ENCODE assay signal across 8 mouse cellular contexts in genomic region chr6:108185685-108186009, GRCm38 (mm10). TPM values are rescaled to one million over a fixed set of nuclear protein-coding genes. Genes with fewer than 3 reads are reported as not detected.
A peak's percentile ranks its signal among the peaks of the same experiment; 100 is the strongest.
DNase-seq lines count a peak whose midpoint lies in the region; ATAC-seq and TF ChIP-seq lines count a peak whose summit lies in the region.

No protein-coding gene starts in this region.

- H3K9me3 ChIP-seq in lung, embryonic 14.5 days (ENCODE audit: low read depth, low read length) = no peaks in the 10 kb centered on the region
- no peaks in the 10 kb centered on the region for H3K9me3 ChIP-seq in limb, embryonic 12.5 days
- no peaks in the 10 kb centered on the region for H3K9me3 ChIP-seq in neural tube, embryonic 15.5 days (replicated peaks)

- no peaks in the 10 kb centered on the region for H3K27me3 ChIP-seq in lung, embryonic 14.5 days (ENCODE audit: insufficient read depth, low read length)
- no peaks in the 10 kb centered on the region for H3K27me3 ChIP-seq in limb, embryonic 12.5 days
- no peaks in the 10 kb centered on the region for H3K27me3 ChIP-seq in neural tube, embryonic 15.5 days (replicated peaks)

- no peak for DNase-seq in lung, embryonic 14.5 days
- no peak for DNase-seq in lung, adult 18-20 months
- DNase-seq in frontal cortex, postnatal 14 days (ENCODE audit: low spot score in 2 of 2) = no peak
- no peak for DNase-seq in embryo, embryonic 9.5 days (ENCODE audit: extremely low spot score)
- no peak for DNase-seq in adrenal gland, postnatal 4 days (ENCODE audit: low spot score in 2 of 2)

- no peaks in the 10 kb centered on the region for H3K36me3 ChIP-seq in lung, embryonic 14.5 days (ENCODE audit: insufficient read depth)
- no peaks in the 10 kb centered on the region for H3K36me3 ChIP-seq in limb, embryonic 12.5 days
- H3K36me3 ChIP-seq in neural tube, embryonic 15.5 days = no peaks in the 10 kb centered on the region

- no peak for ATAC-seq in lung, embryonic 14.5 days (ENCODE audit: insufficient read depth)
- ATAC-seq in erythroid progenitor cell, adult 5-6 weeks (replicated peaks; ENCODE audit: low FRiP score, poor library complexity, severe bottlenecking) = peak; percentile 26
- ATAC-seq in limb, embryonic 12.5 days (ENCODE audit: insufficient number of reproducible peaks, insufficient read depth, low FRiP score, low TSS enrichment, low read depth) = no peak; the same call in none of the 2 replicates
- no peak; the same call in 1 of the 2 replicates for ATAC-seq in neural tube, embryonic 15.5 days (ENCODE audit: low FRiP score)

- peak overlapping the region; percentile 87 for H3K4me3 ChIP-seq in lung, embryonic 14.5 days (ENCODE audit: low read depth, low read length)
- peak overlapping the region; percentile 87 for H3K4me3 ChIP-seq in limb, embryonic 12.5 days (replicated peaks)
- H3K4me3 ChIP-seq in neural tube, embryonic 15.5 days (replicated peaks) = peak overlapping the region; percentile 90

- H3K27ac ChIP-seq in lung, embryonic 14.5 days (ENCODE audit: low read depth) = no peak overlapping the region
- H3K27ac ChIP-seq in limb, embryonic 12.5 days = no peak overlapping the region
- no peak overlapping the region for H3K27ac ChIP-seq in neural tube, embryonic 15.5 days (replicated peaks)

- no peak for TF ChIP-seq CTCF in lung, embryonic 14.5 days (IDR thresholded peaks at IDR 0.05; ENCODE audit: low read depth)

- peak overlapping the region; percentile 66 for H3K9ac ChIP-seq in lung, embryonic 14.5 days
- no peak overlapping the region for H3K9ac ChIP-seq in limb, embryonic 12.5 days (replicated peaks)
- H3K9ac ChIP-seq in neural tube, embryonic 15.5 days (replicated peaks) = peak overlapping the region; percentile 67

- peak overlapping the region; percentile 85 for H3K4me2 ChIP-seq in lung, embryonic 14.5 days
- peak overlapping the region; percentile 92 for H3K4me2 ChIP-seq in limb, embryonic 12.5 days
- H3K4me2 ChIP-seq in neural tube, embryonic 15.5 days = peak overlapping the region; percentile 92

- H3K4me1 ChIP-seq in lung, embryonic 14.5 days (ENCODE audit: insufficient read depth) = 0 out of 2 replicates have a peak, but pooled peaks cover 4% of the 10 kb centered on the region
- H3K4me1 ChIP-seq in limb, embryonic 12.5 days (replicated peaks) = peaks cover 9% of the 10 kb centered on the region
- peaks cover 9% of the 10 kb centered on the region for H3K4me1 ChIP-seq in neural tube, embryonic 15.5 days

- WGBS in lung, embryonic 14.5 days = 12% methylated on average over 4 of the region's 4 CpGs
- 14% methylated on average over 4 of the region's 4 CpGs for WGBS in limb, embryonic 12.5 days
- 20% methylated on average over 4 of the region's 4 CpGs for WGBS in neural tube, embryonic 15.5 days

RNA-seq across cellular contexts. Expression of gene Sumf1, which starts 0.3 kb away (rescaled TPM):
- 28.0 and 28.4 TPM in 2 replicates for polyA plus RNA-seq in lung, embryonic 14.5 days (2014; fragmentation: Nextera tagmentation; extraction: Ambion mirVana)
- 2.9 and 5.4 TPM in 2 replicates for total RNA-seq in erythroid progenitor cell, adult 5-6 weeks (2015; ENCODE audit: low replicate concordance)
- 7.2 and 9.2 TPM in 2 replicates for total RNA-seq in erythroid progenitor cell, adult 5-6 weeks (2017; ENCODE audit: low replicate concordance)
- polyA plus RNA-seq in limb, embryonic 12.5 days (2016; fragmentation: Nextera tagmentation; extraction: Ambion mirVana) = 18.4 and 18.9 TPM in 2 replicates
- 11.6 and 13.5 TPM in 2 replicates for polyA plus RNA-seq in neural tube, embryonic 15.5 days (2015; fragmentation: Nextera tagmentation; extraction: Ambion mirVana)
- 10 to 100 TPM; 34.7 to 39.2 TPM for total RNA-seq in adrenal gland, postnatal 4 days (2021)

RNA-seq across cellular contexts. Expression of gene Itpr1, which starts 27.2 kb away (rescaled TPM):
- 15.7 and 17.0 TPM in 2 replicates for polyA plus RNA-seq in lung, embryonic 14.5 days (2014; fragmentation: Nextera tagmentation; extraction: Ambion mirVana)
- total RNA-seq in erythroid progenitor cell, adult 5-6 weeks (2015; ENCODE audit: low replicate concordance) = 4.6 and 8.6 TPM in 2 replicates
- 5.3 and 13.0 TPM in 2 replicates for total RNA-seq in erythroid progenitor cell, adult 5-6 weeks (2017; ENCODE audit: low replicate concordance)
- 10.4 and 11.1 TPM in 2 replicates for polyA plus RNA-seq in limb, embryonic 12.5 days (2016; fragmentation: Nextera tagmentation; extraction: Ambion mirVana)
- 3.3 and 6.4 TPM in 2 replicates for polyA plus RNA-seq in neural tube, embryonic 15.5 days (2015; fragmentation: Nextera tagmentation; extraction: Ambion mirVana)
- total RNA-seq in adrenal gland, postnatal 4 days (2021) = 100 to 1,000 TPM; 106 to 129 TPM
